Mouse (Mus musculus) myocyte (in vitro differentiated cells): ENCODE results near the gene Atp13a2. TPM values are rescaled to one million over a fixed set of nuclear protein-coding genes. Genes with fewer than 3 reads are reported as not detected.

ENCODE experiments used
- H3K27me3 ChIP-seq: one replicate; pipeline ENCODE4 v1.6.1; 2011; ENCODE audit not compliant: control insufficient read depth, insufficient read depth, insufficient read length
- H3K36me3 ChIP-seq: one replicate; pipeline ENCODE4 v1.6.1; 2011; ENCODE audit not compliant: control insufficient read depth, insufficient read depth
- H3K4me2 ChIP-seq: one replicate; pipeline ENCODE4 v1.6.1; 2011; ENCODE audit warnings: low read depth, control low read depth
- H3K4me3 ChIP-seq: one replicate; pipeline ENCODE4 v1.5.1; 2011; ENCODE audit warnings: mild to moderate bottlenecking, control low read depth, moderate library complexity
- H3K79me2 ChIP-seq: one replicate; pipeline ENCODE4 v1.6.1; 2011; ENCODE audit not compliant: control insufficient read depth, insufficient read depth
- H3ac ChIP-seq: one replicate; pipeline ENCODE4 v1.6.1; 2011; ENCODE audit not compliant: control insufficient read depth, insufficient read length
- CEBPB ChIP-seq: IDR thresholded peaks from 2 replicates; pipeline ENCODE4 v1.6.1; 2011; ENCODE audit warnings: mild to moderate bottlenecking, moderate library complexity; ENCODE audit not compliant: poor library complexity, insufficient read depth, severe bottlenecking
- E2F4 ChIP-seq: IDR thresholded peaks from one replicate; pipeline ENCODE4 v1.6.1; 2011; ENCODE audit warnings: mild to moderate bottlenecking, control low read depth, moderate library complexity; ENCODE audit not compliant: insufficient read depth
- MAX ChIP-seq: IDR thresholded peaks from one replicate; pipeline ENCODE4 v1.6.1; 2011; ENCODE audit warnings: low read depth, mild to moderate bottlenecking, control low read depth
- MYOD1 ChIP-seq, 3 experiments: IDR thresholded peaks; one replicate each; pipeline ENCODE4 v1.6.1; 2011; ENCODE audit warnings: control low read depth in 2 of 3, low read depth in 2 of 3, mild to moderate bottlenecking in 2 of 3, moderate library complexity in 1 of 3; ENCODE audit not compliant: insufficient read length in 2 of 3, control insufficient read depth in 1 of 3
- MYOG ChIP-seq, 3 experiments: IDR thresholded peaks; one replicate each; pipeline ENCODE4 v1.6.1; 2011; ENCODE audit warnings: control low read depth in 2 of 3, low read depth in 2 of 3, mild to moderate bottlenecking in 2 of 3; ENCODE audit not compliant: insufficient read length in 2 of 3, control insufficient read depth in 1 of 3, insufficient read depth in 1 of 3
- POLR2A ChIP-seq: IDR thresholded peaks from one replicate; pipeline ENCODE4 v1.6.1; 2011; ENCODE audit warnings: low read depth, mild to moderate bottlenecking, control low read depth, moderate library complexity; ENCODE audit not compliant: insufficient read length
- POLR2AphosphoS2 ChIP-seq: IDR thresholded peaks from one replicate; pipeline ENCODE4 v1.6.1; 2011; ENCODE audit warnings: low read depth, control low read depth; ENCODE audit not compliant: insufficient read length
- REST ChIP-seq: IDR thresholded peaks from one replicate; pipeline ENCODE4 v1.6.1; 2011; ENCODE audit warnings: mild to moderate bottlenecking, control low read depth, moderate library complexity; ENCODE audit not compliant: insufficient read depth, insufficient read length
- SRF ChIP-seq: IDR thresholded peaks from one replicate; pipeline ENCODE4 v1.6.1; 2011; ENCODE audit warnings: low read depth; ENCODE audit not compliant: control insufficient read depth, insufficient read length
- TCF12 ChIP-seq: IDR thresholded peaks from one replicate; pipeline ENCODE4 v1.6.1; 2011; ENCODE audit warnings: mild to moderate bottlenecking, control low read depth; ENCODE audit not compliant: poor library complexity, insufficient read depth, severe bottlenecking
- TCF3 ChIP-seq: IDR thresholded peaks from one replicate; pipeline ENCODE4 v1.6.1; 2011; ENCODE audit warnings: low read depth, control low read depth; ENCODE audit not compliant: insufficient read length
- USF1 ChIP-seq: IDR thresholded peaks from one replicate; pipeline ENCODE4 v1.6.1; 2011; ENCODE audit warnings: low read depth, mild to moderate bottlenecking, control low read depth, moderate library complexity
- polyA plus RNA-seq: library from polyadenylated mRNA; unstranded; fragments of >200 nt; fragmentation: generic; extraction: Trizol; gene quantifications from one replicate; pipeline ENCODE4 v1.2.1, GENCODE M21; 2012; ENCODE audit warnings: missing spikeins

Atp13a2 gene
- polyA plus RNA-seq, 1 experiment: 22.0 TPM

- H3K4me2 ChIP-seq: no peak overlapping the region
- H3K36me3 ChIP-seq: no peaks in the 10 kb centered on the region
- no peak overlapping the region for H3ac ChIP-seq
- TF ChIP-seq TCF3: no peak
- TF ChIP-seq MYOD1 (IDR thresholded peaks at IDR 0.05; ENCODE audit: control insufficient read depth in 1 of 3, insufficient read length in 2 of 3, low read depth in 2 of 3): no peak
- no peak for TF ChIP-seq POLR2A
- TF ChIP-seq MYOG (IDR thresholded peaks at IDR 0.05; ENCODE audit: control insufficient read depth in 1 of 3, insufficient read depth in 1 of 3, insufficient read length in 2 of 3, low read depth in 2 of 3): no peak
- TF ChIP-seq TCF12: no peak
- TF ChIP-seq SRF: no peak
- no peak for TF ChIP-seq CEBPB
- no peaks in the 10 kb centered on the region for H3K79me2 ChIP-seq
- H3K27me3 ChIP-seq: no peaks in the 10 kb centered on the region
- H3K4me3 ChIP-seq: no peak overlapping the region
Observed at GRCm38 (mm10) chr4:141020811-141021613, 34.3 kb downstream of the Atp13a2 start.

- H3K36me3 ChIP-seq: no peaks in the 10 kb centered on the region
- no peaks in the 10 kb centered on the region for H3K79me2 ChIP-seq
- H3ac ChIP-seq: no peak overlapping the region
- H3K4me2 ChIP-seq: no peak overlapping the region
- H3K27me3 ChIP-seq: no peaks in the 10 kb centered on the region
- no peak for TF ChIP-seq TCF12
- no peak for TF ChIP-seq USF1
- no peak for TF ChIP-seq POLR2A
- TF ChIP-seq MAX: no peak
- TF ChIP-seq E2F4: no peak
- no peak for TF ChIP-seq TCF3
- TF ChIP-seq MYOG (IDR thresholded peaks at IDR 0.05; ENCODE audit: control insufficient read depth in 1 of 3, insufficient read depth in 1 of 3, insufficient read length in 2 of 3, low read depth in 2 of 3): no peak
- H3K4me3 ChIP-seq: no peak overlapping the region
Observed at GRCm38 (mm10) chr4:141021614-141021929, 34.9 kb downstream of the Atp13a2 start.

GRCm38 (mm10) chr4:141024052-141024451 lies 37.4 kb downstream of the Atp13a2 start:
- Histone ChIP-seq H3K4me3 (no peak overlapping the region), H3K36me3 (no peaks in the 10 kb centered on the region), H3K79me2 (no peaks in the 10 kb centered on the region), H3ac (no peak overlapping the region), H3K27me3 (no peaks in the 10 kb centered on the region), H3K4me2 (no peak overlapping the region)
- no peak for TF ChIP-seq POLR2AphosphoS2
- no peak for TF ChIP-seq MAX
- TF ChIP-seq TCF12: no peak
- no peak for TF ChIP-seq USF1

- no peak overlapping the region for H3ac ChIP-seq
- H3K36me3 ChIP-seq: no peaks in the 10 kb centered on the region
Observed at GRCm38 (mm10) chr4:141024992-141025391, 38.3 kb downstream of the Atp13a2 start.

GRCm38 (mm10) chr4:141030541-141031206 lies 44.0 kb downstream of the Atp13a2 start:
- TF ChIP-seq E2F4 (no peak), MYOD1 (IDR thresholded peaks at IDR 0.05; ENCODE audit: control insufficient read depth in 1 of 3, insufficient read length in 2 of 3, low read depth in 2 of 3) (peak in 2 of 3 experiments; percentile 16 to 35)
- no peaks in the 10 kb centered on the region for H3K27me3 ChIP-seq
- H3K4me2 ChIP-seq: no peak overlapping the region
- no peak overlapping the region for H3ac ChIP-seq
- H3K4me3 ChIP-seq: no peak overlapping the region
- H3K36me3 ChIP-seq: no peaks in the 10 kb centered on the region
- no peaks in the 10 kb centered on the region for H3K79me2 ChIP-seq

More at GRCm38 (mm10) chr4:141024992-141025391, 38.3 kb downstream of the Atp13a2 start:
- Histone ChIP-seq H3K4me2 (no peak overlapping the region), H3K27me3 (no peaks in the 10 kb centered on the region), H3K4me3 (no peak overlapping the region), H3K79me2 (no peaks in the 10 kb centered on the region)
- no peak for TF ChIP-seq POLR2AphosphoS2
- no peak for TF ChIP-seq MAX
- no peak for TF ChIP-seq MYOG (IDR thresholded peaks at IDR 0.05; ENCODE audit: control insufficient read depth in 1 of 3, insufficient read depth in 1 of 3, insufficient read length in 2 of 3, low read depth in 2 of 3)

- H3K36me3 ChIP-seq: no peaks in the 10 kb centered on the region
- H3K4me2 ChIP-seq: no peak overlapping the region
- no peak overlapping the region for H3ac ChIP-seq
- no peak overlapping the region for H3K4me3 ChIP-seq
- no peaks in the 10 kb centered on the region for H3K79me2 ChIP-seq
- H3K27me3 ChIP-seq: no peaks in the 10 kb centered on the region
- TF ChIP-seq POLR2A: no peak
- no peak for TF ChIP-seq MYOD1 (IDR thresholded peaks at IDR 0.05; ENCODE audit: control insufficient read depth in 1 of 3, insufficient read length in 2 of 3, low read depth in 2 of 3)
- no peak for TF ChIP-seq SRF
- no peak for TF ChIP-seq USF1
- no peak for TF ChIP-seq POLR2AphosphoS2
- TF ChIP-seq CEBPB: no peak
- no peak for TF ChIP-seq E2F4
- TF ChIP-seq REST: no peak
- no peak for TF ChIP-seq TCF3
- no peak for TF ChIP-seq MYOG (IDR thresholded peaks at IDR 0.05; ENCODE audit: control insufficient read depth in 1 of 3, insufficient read depth in 1 of 3, insufficient read length in 2 of 3, low read depth in 2 of 3)
- no peak for TF ChIP-seq TCF12
- no peak for TF ChIP-seq MAX
Observed at GRCm38 (mm10) chr4:141031733-141032132, 45.1 kb downstream of the Atp13a2 start.
